Mouse (Mus musculus) lung, adult 2 months (tissue): ENCODE results near the gene Ifngr2.

ENCODE experiments used
- CTCF ChIP-seq: fragments of 200-500 bp; IDR thresholded peaks from 2 replicates; pipeline ENCODE4 v1.5.1; 2011; ENCODE audit warnings: mild to moderate bottlenecking, low read length, control low read depth; ENCODE audit not compliant: insufficient read depth
- POLR2A ChIP-seq: fragments of 200-500 bp; IDR thresholded peaks from 2 replicates; pipeline ENCODE4 v1.6.1; 2011; ENCODE audit warnings: low read depth, mild to moderate bottlenecking, control low read depth, low read length, borderline replicate concordance; ENCODE audit errors: extremely low read depth

DNA sequence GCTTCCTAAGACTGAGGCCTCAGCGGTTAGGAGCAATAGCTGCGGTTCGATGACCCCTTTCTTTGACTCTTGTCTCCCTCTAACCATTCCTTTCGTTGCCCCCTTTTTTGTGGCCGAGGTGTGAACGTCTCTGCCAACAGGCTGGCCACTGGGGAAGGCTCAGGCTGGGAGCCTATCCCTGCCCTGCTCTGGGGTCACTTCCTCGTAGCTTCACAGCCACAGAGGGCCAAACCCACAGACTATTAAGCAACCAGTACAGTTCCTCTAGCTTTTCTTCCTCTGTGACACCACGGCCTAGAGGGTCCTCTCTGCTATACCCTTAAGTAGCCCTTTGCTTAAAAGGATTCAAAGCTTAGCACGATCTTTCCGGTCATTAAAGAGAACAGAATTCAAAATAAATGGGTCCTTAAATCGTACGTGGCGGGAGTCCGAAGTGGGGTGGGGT is 459 bp upstream of the Ifngr2 start:
- TF ChIP-seq CTCF: no peak
- no peak; the same call in 1 of the 2 replicates for TF ChIP-seq POLR2A
